Mouse (Mus musculus): Measurements from ENCODE around the gene Fam228b.
"Not testable (repeated sequence)": the region's sequence is repeated elsewhere in the genome, so short reads cannot be mapped to it uniquely, and the experiment has no call there.

DNA sequence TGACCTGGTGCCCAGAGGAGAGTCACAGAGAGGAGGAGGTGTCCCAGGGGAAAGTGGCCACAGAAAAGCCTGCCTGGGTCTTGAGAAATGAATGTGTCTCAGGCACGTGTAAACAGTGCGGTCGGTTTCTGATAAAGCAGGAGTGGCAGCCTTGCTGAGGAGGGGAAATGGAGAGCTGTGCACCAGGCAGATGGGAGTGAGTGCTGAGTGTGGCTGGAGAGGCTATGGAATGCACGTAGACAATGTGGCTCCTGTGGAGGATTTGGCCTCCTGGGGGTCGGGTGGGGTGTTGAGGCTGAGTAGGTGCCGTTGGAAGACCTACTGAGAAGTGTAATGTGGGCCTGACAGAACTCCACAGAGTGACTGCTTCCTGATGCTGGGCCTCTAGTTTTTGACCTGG lies 63.4 kb downstream of the Fam228b start:
- not testable (repeated sequence) for TF ChIP-seq POLR2A (IDR thresholded peaks at IDR 0.05; ENCODE audit: borderline replicate concordance, extremely low read depth, low read depth, low read length); CTCF (IDR thresholded peaks at IDR 0.05; ENCODE audit: insufficient read depth, low read length)
